Mouse (Mus musculus): Measurements from ENCODE around the gene Nudt8. TPM values are rescaled to one million over a fixed set of nuclear protein-coding genes. Genes with fewer than 3 reads are reported as not detected.
A peak's percentile ranks its signal among the peaks of the same experiment; 100 is the strongest.
"Not testable (repeated sequence)": the region's sequence is repeated elsewhere in the genome, so short reads cannot be mapped to it uniquely, and the experiment has no call there.

Gene Nudt8
- polyA plus RNA-seq, 1 experiment from 2014 or later = 39.3 TPM

- ATAC-seq (ENCODE audit: low FRiP score, low TSS enrichment) (peak; percentile 90), DNase-seq (ENCODE audit: low spot score) (peak; percentile 92)
- Histone ChIP-seq H3K4me1 (replicated peaks; ENCODE audit: control insufficient read depth, insufficient read depth) (no peaks in the 10 kb centered on the region), H3K36me3 (ENCODE audit: control insufficient read depth, insufficient read depth, low read length) (no peaks in the 10 kb centered on the region), H3K4me3 (ENCODE audit: low read depth, low read length) (no peak within 1 kb of the TSS), H3K27ac (replicated peaks) (peak within 1 kb of the TSS; percentile 93), H3K9ac (ENCODE audit: low read length) (no peak within 1 kb of the TSS), H3K27me3 (ENCODE audit: control insufficient read depth, insufficient read depth, low read length) (no peaks in the 10 kb centered on the region), H3K4me2 (replicated peaks; ENCODE audit: low read depth) (peak within 1 kb of the TSS; percentile 37), H3K9me3 (ENCODE audit: control insufficient read depth, low read length) (no peaks in the 10 kb centered on the region)
- WGBS = 11% methylated on average over 16 of the region's 16 CpGs
- TF ChIP-seq EP300 (optimal IDR thresholded peaks at IDR 0.05) (peak; percentile 96), CTCF (IDR thresholded peaks at IDR 0.05; ENCODE audit: low read depth) (peak; percentile 78)
Measured at GRCm38 (mm10) chr19:4045966-4046865, 45.8 kb downstream of the Nudt8 start, which contains the start of gene Gstp2. Gene Gstp2 (minus strand): TSS chr19:4046023.

GRCm38 (mm10) chr19:4046866-4047254 lies 46.5 kb downstream of the Nudt8 start:
- Histone ChIP-seq H3K36me3 (ENCODE audit: control insufficient read depth, insufficient read depth, low read length) (no peaks in the 10 kb centered on the region), H3K4me2 (replicated peaks; ENCODE audit: low read depth) (no peak overlapping the region), H3K4me3 (ENCODE audit: low read depth, low read length) (no peak overlapping the region), H3K9me3 (ENCODE audit: control insufficient read depth, low read length) (no peaks in the 10 kb centered on the region), H3K4me1 (replicated peaks; ENCODE audit: control insufficient read depth, insufficient read depth) (no peaks in the 10 kb centered on the region), H3K9ac (ENCODE audit: low read length) (no peak overlapping the region), H3K27me3 (ENCODE audit: control insufficient read depth, insufficient read depth, low read length) (no peaks in the 10 kb centered on the region), H3K27ac (replicated peaks) (peak overlapping the region; percentile 93)
- WGBS = 50% methylated on average over 8 of the region's 8 CpGs
- peak; percentile 62 for ATAC-seq (ENCODE audit: low FRiP score, low TSS enrichment)
- peak; percentile 86 for DNase-seq (ENCODE audit: low spot score)
- TF ChIP-seq CTCF (IDR thresholded peaks at IDR 0.05; ENCODE audit: low read depth) (no peak), EP300 (optimal IDR thresholded peaks at IDR 0.05) (no peak)

- H3K27ac ChIP-seq (replicated peaks) = peak overlapping the region; percentile 81; the same call in 1 of the 2 replicates
- H3K4me2 ChIP-seq (replicated peaks; ENCODE audit: low read depth) = no peak overlapping the region
- no peak overlapping the region for H3K9ac ChIP-seq (ENCODE audit: low read length)
- no peaks in the 10 kb centered on the region for H3K36me3 ChIP-seq (ENCODE audit: control insufficient read depth, insufficient read depth, low read length)
- no peak for ATAC-seq (ENCODE audit: low FRiP score, low TSS enrichment)
- no peaks in the 10 kb centered on the region for H3K4me1 ChIP-seq (replicated peaks; ENCODE audit: control insufficient read depth, insufficient read depth)
- no peak overlapping the region for H3K4me3 ChIP-seq (ENCODE audit: low read depth, low read length)
- no peaks in the 10 kb centered on the region for H3K9me3 ChIP-seq (ENCODE audit: control insufficient read depth, low read length)
- H3K27me3 ChIP-seq (ENCODE audit: control insufficient read depth, insufficient read depth, low read length) = no peaks in the 10 kb centered on the region
- 13% methylated on average over 4 of the region's 4 CpGs for WGBS
- DNase-seq (ENCODE audit: low spot score) = peak; percentile 84
- TF ChIP-seq EP300 (optimal IDR thresholded peaks at IDR 0.05) = no peak
- TF ChIP-seq CTCF (IDR thresholded peaks at IDR 0.05; ENCODE audit: low read depth) = peak; percentile 88
Measured at GRCm38 (mm10) chr19:4047859-4048258, 47.5 kb downstream of the Nudt8 start.

- H3K27me3 ChIP-seq (ENCODE audit: control insufficient read depth, insufficient read depth, low read length); H3K9ac ChIP-seq (ENCODE audit: low read length); DNase-seq (ENCODE audit: low spot score); H3K4me2 ChIP-seq (replicated peaks; ENCODE audit: low read depth); ATAC-seq (ENCODE audit: low FRiP score, low TSS enrichment); H3K4me1 ChIP-seq (replicated peaks; ENCODE audit: control insufficient read depth, insufficient read depth); H3K4me3 ChIP-seq (ENCODE audit: low read depth, low read length); H3K9me3 ChIP-seq (ENCODE audit: control insufficient read depth, low read length); H3K27ac ChIP-seq (replicated peaks); H3K36me3 ChIP-seq (ENCODE audit: control insufficient read depth, insufficient read depth, low read length): not testable (repeated sequence)
- TF ChIP-seq CTCF (IDR thresholded peaks at IDR 0.05; ENCODE audit: low read depth) = peak; percentile 55
- WGBS = 77% methylated on average over 5 of the region's 5 CpGs
Measured at GRCm38 (mm10) chr19:4049069-4049468, 48.7 kb downstream of the Nudt8 start.

- Histone ChIP-seq H3K36me3 (ENCODE audit: control insufficient read depth, insufficient read depth, low read length) (no peaks in the 10 kb centered on the region), H3K4me3 (ENCODE audit: low read depth, low read length) (no peak overlapping the region), H3K27me3 (ENCODE audit: control insufficient read depth, insufficient read depth, low read length) (no peaks in the 10 kb centered on the region), H3K27ac (replicated peaks) (no peak overlapping the region), H3K9me3 (ENCODE audit: control insufficient read depth, low read length) (no peaks in the 10 kb centered on the region), H3K4me1 (replicated peaks; ENCODE audit: control insufficient read depth, insufficient read depth) (no peaks in the 10 kb centered on the region), H3K4me2 (replicated peaks; ENCODE audit: low read depth) (no peak overlapping the region), H3K9ac (ENCODE audit: low read length) (no peak overlapping the region)
- 93% methylated on average over 5 of the region's 5 CpGs for WGBS
- DNase-seq (ENCODE audit: low spot score) (no peak), ATAC-seq (ENCODE audit: low FRiP score, low TSS enrichment) (no peak)
- no peak for TF ChIP-seq EP300 (optimal IDR thresholded peaks at IDR 0.05)
- TF ChIP-seq CTCF (IDR thresholded peaks at IDR 0.05; ENCODE audit: low read depth) = peak; percentile 42
Measured at GRCm38 (mm10) chr19:4051016-4051415, 50.6 kb downstream of the Nudt8 start.

Other genes with a start within 250 kb of the Nudt8 start
- gene Kmt5b, start 233.2 kb upstream of the Nudt8 start, polyA plus RNA-seq (2015; fragmentation: Nextera tagmentation; extraction: Ambion mirVana) = 11.6 and 12.4 TPM in 2 replicates
- 21.2 and 24.2 TPM in 2 replicates for gene Chka, start 148.8 kb upstream of the Nudt8 start, polyA plus RNA-seq (2015; fragmentation: Nextera tagmentation; extraction: Ambion mirVana)
- gene Tcirg1, start 93.4 kb upstream of the Nudt8 start, polyA plus RNA-seq (2015; fragmentation: Nextera tagmentation; extraction: Ambion mirVana) = 17.4 and 21.8 TPM in 2 replicates
- gene Ndufs8, start 87.8 kb upstream of the Nudt8 start, polyA plus RNA-seq (2015; fragmentation: Nextera tagmentation; extraction: Ambion mirVana) = 277 and 284 TPM in 2 replicates
- gene Aldh3b1, start 70.8 kb upstream of the Nudt8 start, polyA plus RNA-seq (2015; fragmentation: Nextera tagmentation; extraction: Ambion mirVana) = 1.8 and 2.2 TPM in 2 replicates
- gene Unc93b1, start 65.4 kb upstream of the Nudt8 start, polyA plus RNA-seq (2015; fragmentation: Nextera tagmentation; extraction: Ambion mirVana) = 17.4 and 19.7 TPM in 2 replicates
- 1.1 TPM in 2 replicates for gene Aldh3b3, start 41.9 kb upstream of the Nudt8 start, polyA plus RNA-seq (2015; fragmentation: Nextera tagmentation; extraction: Ambion mirVana)
- 75.8 and 84.1 TPM in 2 replicates for gene Aldh3b2, start 28.3 kb upstream of the Nudt8 start, polyA plus RNA-seq (2015; fragmentation: Nextera tagmentation; extraction: Ambion mirVana)
- gene Acy3, start 14.0 kb upstream of the Nudt8 start, polyA plus RNA-seq (2015; fragmentation: Nextera tagmentation; extraction: Ambion mirVana) = 9.9 TPM in 2 replicates
- 0.05 TPM in 1 of 2 replicates, not detected in the other for gene Tbx10, start 7.8 kb upstream of the Nudt8 start, polyA plus RNA-seq (2015; fragmentation: Nextera tagmentation; extraction: Ambion mirVana)
- 1.1 and 1.3 TPM in 2 replicates for gene Gm49405, start within 50 bp of the Nudt8 start, polyA plus RNA-seq (2015; fragmentation: Nextera tagmentation; extraction: Ambion mirVana)
- 1.2 and 1.7 TPM in 2 replicates for gene Doc2g, start 2.7 kb downstream of the Nudt8 start, polyA plus RNA-seq (2015; fragmentation: Nextera tagmentation; extraction: Ambion mirVana)
- gene Ndufv1, start 12.2 kb downstream of the Nudt8 start, polyA plus RNA-seq (2015; fragmentation: Nextera tagmentation; extraction: Ambion mirVana) = 213 and 216 TPM in 2 replicates
- 1,012 and 1,081 TPM in 2 replicates for gene Gstp1, start 37.4 kb downstream of the Nudt8 start, polyA plus RNA-seq (2015; fragmentation: Nextera tagmentation; extraction: Ambion mirVana)
- gene Gstp2, start 45.4 kb downstream of the Nudt8 start, polyA plus RNA-seq (2015; fragmentation: Nextera tagmentation; extraction: Ambion mirVana) = 85.2 and 93.1 TPM in 2 replicates
- gene Gstp3, start 59.0 kb downstream of the Nudt8 start, polyA plus RNA-seq (2015; fragmentation: Nextera tagmentation; extraction: Ambion mirVana) = 7.1 and 9.7 TPM in 2 replicates
- not detected in 2 replicates for gene Cabp2, start 81.0 kb downstream of the Nudt8 start, polyA plus RNA-seq (2015; fragmentation: Nextera tagmentation; extraction: Ambion mirVana)
- 129 and 134 TPM in 2 replicates for gene Cdk2ap2, start 96.6 kb downstream of the Nudt8 start, polyA plus RNA-seq (2015; fragmentation: Nextera tagmentation; extraction: Ambion mirVana)
- 8.3 and 11.2 TPM in 2 replicates for gene Pitpnm1, start 99.4 kb downstream of the Nudt8 start, polyA plus RNA-seq (2015; fragmentation: Nextera tagmentation; extraction: Ambion mirVana)
- gene Aip, start 125.3 kb downstream of the Nudt8 start, polyA plus RNA-seq (2015; fragmentation: Nextera tagmentation; extraction: Ambion mirVana) = 47.0 and 48.0 TPM in 2 replicates
- 0.02 TPM in 1 of 2 replicates, not detected in the other for gene Gpr152, start 139.2 kb downstream of the Nudt8 start, polyA plus RNA-seq (2015; fragmentation: Nextera tagmentation; extraction: Ambion mirVana)
- gene Cabp4, start 143.5 kb downstream of the Nudt8 start, polyA plus RNA-seq (2015; fragmentation: Nextera tagmentation; extraction: Ambion mirVana) = 0.05 TPM in 1 of 2 replicates, not detected in the other
- 127 and 133 TPM in 2 replicates for gene Coro1b, start 148.0 kb downstream of the Nudt8 start, polyA plus RNA-seq (2015; fragmentation: Nextera tagmentation; extraction: Ambion mirVana)
- gene Ptprcap, start 153.0 kb downstream of the Nudt8 start, polyA plus RNA-seq (2015; fragmentation: Nextera tagmentation; extraction: Ambion mirVana) = 1.1 and 1.3 TPM in 2 replicates
- 41.1 and 49.3 TPM in 2 replicates for gene Rps6kb2, start 162.8 kb downstream of the Nudt8 start, polyA plus RNA-seq (2015; fragmentation: Nextera tagmentation; extraction: Ambion mirVana)
- 1.5 TPM in 2 replicates for gene Carns1, start 174.9 kb downstream of the Nudt8 start, polyA plus RNA-seq (2015; fragmentation: Nextera tagmentation; extraction: Ambion mirVana)
- gene Tbc1d10c, start 190.7 kb downstream of the Nudt8 start, polyA plus RNA-seq (2015; fragmentation: Nextera tagmentation; extraction: Ambion mirVana) = 2.3 and 2.9 TPM in 2 replicates
- 497 and 506 TPM in 2 replicates for gene Ppp1ca, start 191.5 kb downstream of the Nudt8 start, polyA plus RNA-seq (2015; fragmentation: Nextera tagmentation; extraction: Ambion mirVana)
- gene Rad9a, start 201.1 kb downstream of the Nudt8 start, polyA plus RNA-seq (2015; fragmentation: Nextera tagmentation; extraction: Ambion mirVana) = 11.0 and 11.3 TPM in 2 replicates
- gene Clcf1, start 213.7 kb downstream of the Nudt8 start, polyA plus RNA-seq (2015; fragmentation: Nextera tagmentation; extraction: Ambion mirVana) = 3.2 and 3.6 TPM in 2 replicates
- not detected in 2 replicates for gene AC109138.7, start 213.8 kb downstream of the Nudt8 start, polyA plus RNA-seq (2015; fragmentation: Nextera tagmentation; extraction: Ambion mirVana)
- 42.8 and 45.0 TPM in 2 replicates for gene Pold4, start 231.3 kb downstream of the Nudt8 start, polyA plus RNA-seq (2015; fragmentation: Nextera tagmentation; extraction: Ambion mirVana)